Mouse (Mus musculus): ENCODE measurements around the gene Ros1. TPM values are rescaled to one million over a fixed set of nuclear protein-coding genes. Genes with fewer than 3 reads are reported as not detected.

Gene Ros1
- polyA plus RNA-seq, 1 experiment from 2014 or later: not detected

- no peak within 1 kb of the TSS for H3K27ac ChIP-seq (ENCODE audit: low read depth, low read length)
- peaks cover 74% of the 10 kb centered on the region for H3K27me3 ChIP-seq (replicated peaks; ENCODE audit: control insufficient read depth, insufficient read depth, low read length)
- peak within 1 kb of the TSS; percentile 69 for H3K4me2 ChIP-seq
- H3K9ac ChIP-seq (ENCODE audit: low read depth, low read length): no peak within 1 kb of the TSS
- H3K36me3 ChIP-seq (ENCODE audit: control insufficient read depth, insufficient read depth, low read length): no peaks in the 10 kb centered on the region
- no peaks in the 10 kb centered on the region for H3K4me1 ChIP-seq (replicated peaks; ENCODE audit: control insufficient read depth, insufficient read depth, low read length)
- 1% methylated on average over 59 of the region's 60 CpGs for WGBS
- peak within 1 kb of the TSS; percentile 40 for H3K4me3 ChIP-seq (ENCODE audit: low read depth, low read length)
- no peaks in the 10 kb centered on the region for H3K9me3 ChIP-seq (ENCODE audit: control insufficient read depth, low read length)
- DNase-seq (ENCODE audit: low spot score) (peak; percentile 42), ATAC-seq (replicated peaks; ENCODE audit: low FRiP score) (peak; percentile 53)
Observed at GRCm38 (mm10) chr10:52022413-52023212, 172.4 kb downstream of the Ros1 start, which contains the start of gene Vgll2. Gene Vgll2, plus strand, starts transcription at chr10:52022502.

GRCm38 (mm10) chr10:52021736-52022394 lies 173.2 kb downstream of the Ros1 start:
- Histone ChIP-seq H3K4me3 (ENCODE audit: low read depth, low read length) (peak overlapping the region; percentile 40), H3K4me2 (peak overlapping the region; percentile 69), H3K9me3 (ENCODE audit: control insufficient read depth, low read length) (no peaks in the 10 kb centered on the region), H3K27me3 (replicated peaks; ENCODE audit: control insufficient read depth, insufficient read depth, low read length) (peaks cover 66% of the 10 kb centered on the region), H3K9ac (ENCODE audit: low read depth, low read length) (no peak overlapping the region), H3K4me1 (replicated peaks; ENCODE audit: control insufficient read depth, insufficient read depth, low read length) (no peaks in the 10 kb centered on the region), H3K36me3 (ENCODE audit: control insufficient read depth, insufficient read depth, low read length) (no peaks in the 10 kb centered on the region), H3K27ac (ENCODE audit: low read depth, low read length) (no peak overlapping the region)
- WGBS: 3% methylated on average over 14 of the region's 15 CpGs
- ATAC-seq (replicated peaks; ENCODE audit: low FRiP score): no peak
- DNase-seq (ENCODE audit: low spot score): no peak

GRCm38 (mm10) chr10:52021231-52021630 lies 173.8 kb downstream of the Ros1 start:
- no peak overlapping the region for H3K9ac ChIP-seq (ENCODE audit: low read depth, low read length)
- H3K36me3 ChIP-seq (ENCODE audit: control insufficient read depth, insufficient read depth, low read length): no peaks in the 10 kb centered on the region
- no peak for ATAC-seq (replicated peaks; ENCODE audit: low FRiP score)
- H3K27me3 ChIP-seq (replicated peaks; ENCODE audit: control insufficient read depth, insufficient read depth, low read length): peaks cover 61% of the 10 kb centered on the region
- no peaks in the 10 kb centered on the region for H3K4me1 ChIP-seq (replicated peaks; ENCODE audit: control insufficient read depth, insufficient read depth, low read length)
- WGBS: 4% methylated on average over 9 of the region's 9 CpGs
- no peak overlapping the region for H3K4me2 ChIP-seq
- no peak for DNase-seq (ENCODE audit: low spot score)
- no peak overlapping the region for H3K27ac ChIP-seq (ENCODE audit: low read depth, low read length)
- no peaks in the 10 kb centered on the region for H3K9me3 ChIP-seq (ENCODE audit: control insufficient read depth, low read length)
- no peak overlapping the region for H3K4me3 ChIP-seq (ENCODE audit: low read depth, low read length)

- DNase-seq (ENCODE audit: low spot score) (no peak), ATAC-seq (replicated peaks; ENCODE audit: low FRiP score) (no peak)
- Histone ChIP-seq H3K4me3 (ENCODE audit: low read depth, low read length) (no peak overlapping the region), H3K9ac (ENCODE audit: low read depth, low read length) (no peak overlapping the region), H3K27ac (ENCODE audit: low read depth, low read length) (no peak overlapping the region), H3K27me3 (replicated peaks; ENCODE audit: control insufficient read depth, insufficient read depth, low read length) (peaks cover 34% of the 10 kb centered on the region), H3K9me3 (ENCODE audit: control insufficient read depth, low read length) (no peaks in the 10 kb centered on the region), H3K4me1 (replicated peaks; ENCODE audit: control insufficient read depth, insufficient read depth, low read length) (no peaks in the 10 kb centered on the region), H3K4me2 (no peak overlapping the region), H3K36me3 (ENCODE audit: control insufficient read depth, insufficient read depth, low read length) (no peaks in the 10 kb centered on the region)
- 75% methylated on average over 1 of the region's 1 CpGs for WGBS
Observed at GRCm38 (mm10) chr10:52018471-52018870, 176.6 kb downstream of the Ros1 start.

Small RNA genes within 50 kb of the gene (microRNA-seq; reads per million reads assigned to microRNA genes)
- not detected for gene Gm24084 (ENCODE audit: borderline number of aligned reads)

Other genes with a start within 250 kb of the Ros1 start
- 0.89 and 1.3 TPM in 2 replicates for gene Vgll2, start 172.7 kb downstream of the Ros1 start, polyA plus RNA-seq (2014; fragmentation: Nextera tagmentation; extraction: Ambion mirVana)
- gene Dcbld1, start 38.4 kb upstream of the Ros1 start, polyA plus RNA-seq (2014; fragmentation: Nextera tagmentation; extraction: Ambion mirVana): 11.9 and 13.5 TPM in 2 replicates
- gene Gm26741, start 163.5 kb upstream of the Ros1 start, polyA plus RNA-seq (2014; fragmentation: Nextera tagmentation; extraction: Ambion mirVana): not detected in 2 replicates
- 9.8 and 11.1 TPM in 2 replicates for gene Gopc, start 186.9 kb upstream of the Ros1 start, polyA plus RNA-seq (2014; fragmentation: Nextera tagmentation; extraction: Ambion mirVana)
- 2.1 and 3.8 TPM in 2 replicates for gene Nepn, start 193.7 kb upstream of the Ros1 start, polyA plus RNA-seq (2014; fragmentation: Nextera tagmentation; extraction: Ambion mirVana)
- gene Nus1, start 222.3 kb upstream of the Ros1 start, polyA plus RNA-seq (2014; fragmentation: Nextera tagmentation; extraction: Ambion mirVana): 15.1 and 16.1 TPM in 2 replicates